Mouse (Mus musculus): ENCODE measurements around the gene Add3. TPM values are rescaled to one million over a fixed set of nuclear protein-coding genes. Genes with fewer than 3 reads are reported as not detected.

Add3 gene
- polyA plus RNA-seq, 1 experiment from 2014 or later: 28.6 TPM

GRCm38 (mm10) chr19:53184911-53185310 is 44.7 kb downstream of the Add3 start:
- DNase-seq (no peak), ATAC-seq (ENCODE audit: low FRiP score, low TSS enrichment) (no peak)
- H3K9ac ChIP-seq (replicated peaks; ENCODE audit: low read length): no peak overlapping the region
- no peaks in the 10 kb centered on the region for H3K36me3 ChIP-seq (ENCODE audit: control insufficient read depth, insufficient read depth, low read length)
- no peak overlapping the region for H3K4me3 ChIP-seq (replicated peaks; ENCODE audit: low read depth, low read length)
- H3K9me3 ChIP-seq (ENCODE audit: control insufficient read depth, low read length): no peaks in the 10 kb centered on the region
- H3K27ac ChIP-seq (replicated peaks; ENCODE audit: low read depth, low read length): no peak overlapping the region
- H3K27me3 ChIP-seq (ENCODE audit: control insufficient read depth, insufficient read depth, low read length): no peaks in the 10 kb centered on the region
- no peak overlapping the region for H3K4me2 ChIP-seq (ENCODE audit: low read length)
- 0 out of 2 replicates have a peak, but pooled peaks cover 4% of the 10 kb centered on the region for H3K4me1 ChIP-seq (ENCODE audit: control insufficient read depth, insufficient read depth, low read length)
- 89% methylated on average over 5 of the region's 5 CpGs for WGBS

- Histone ChIP-seq H3K27ac (replicated peaks; ENCODE audit: low read depth, low read length) (no peak overlapping the region), H3K9me3 (ENCODE audit: control insufficient read depth, low read length) (no peaks in the 10 kb centered on the region), H3K9ac (replicated peaks; ENCODE audit: low read length) (no peak overlapping the region), H3K27me3 (ENCODE audit: control insufficient read depth, insufficient read depth, low read length) (no peaks in the 10 kb centered on the region), H3K36me3 (ENCODE audit: control insufficient read depth, insufficient read depth, low read length) (no peaks in the 10 kb centered on the region), H3K4me1 (ENCODE audit: control insufficient read depth, insufficient read depth, low read length) (0 out of 2 replicates have a peak, but pooled peaks cover 4% of the 10 kb centered on the region), H3K4me3 (replicated peaks; ENCODE audit: low read depth, low read length) (no peak overlapping the region), H3K4me2 (ENCODE audit: low read length) (no peak overlapping the region)
- DNase-seq: no peak
- 64% methylated on average over 8 of the region's 8 CpGs for WGBS
- ATAC-seq (ENCODE audit: low FRiP score, low TSS enrichment): no peak
Measured at GRCm38 (mm10) chr19:53185486-53186134, 45.4 kb downstream of the Add3 start.

- Histone ChIP-seq H3K9ac (replicated peaks; ENCODE audit: low read length) (no peak overlapping the region), H3K4me1 (ENCODE audit: control insufficient read depth, insufficient read depth, low read length) (no peaks in the 10 kb centered on the region), H3K9me3 (ENCODE audit: control insufficient read depth, low read length) (no peaks in the 10 kb centered on the region), H3K4me3 (replicated peaks; ENCODE audit: low read depth, low read length) (no peak overlapping the region), H3K36me3 (ENCODE audit: control insufficient read depth, insufficient read depth, low read length) (no peaks in the 10 kb centered on the region), H3K4me2 (ENCODE audit: low read length) (no peak overlapping the region), H3K27ac (replicated peaks; ENCODE audit: low read depth, low read length) (no peak overlapping the region), H3K27me3 (ENCODE audit: control insufficient read depth, insufficient read depth, low read length) (no peaks in the 10 kb centered on the region)
- 85% methylated on average over 4 of the region's 4 CpGs for whole genome bisulfite sequencing
- ATAC-seq (ENCODE audit: low FRiP score, low TSS enrichment): no peak
- DNase-seq: no peak
Measured at GRCm38 (mm10) chr19:53186456-53186855, 46.2 kb downstream of the Add3 start.

- H3K9ac ChIP-seq (replicated peaks; ENCODE audit: low read length): no peak overlapping the region
- no peak overlapping the region for H3K4me3 ChIP-seq (replicated peaks; ENCODE audit: low read depth, low read length)
- no peaks in the 10 kb centered on the region for H3K36me3 ChIP-seq (ENCODE audit: control insufficient read depth, insufficient read depth, low read length)
- H3K27me3 ChIP-seq (ENCODE audit: control insufficient read depth, insufficient read depth, low read length): no peaks in the 10 kb centered on the region
- no peak overlapping the region for H3K4me2 ChIP-seq (ENCODE audit: low read length)
- ATAC-seq (ENCODE audit: low FRiP score, low TSS enrichment) (no peak), DNase-seq (no peak)
- no peaks in the 10 kb centered on the region for H3K4me1 ChIP-seq (ENCODE audit: control insufficient read depth, insufficient read depth, low read length)
- H3K9me3 ChIP-seq (ENCODE audit: control insufficient read depth, low read length): no peaks in the 10 kb centered on the region
- H3K27ac ChIP-seq (replicated peaks; ENCODE audit: low read depth, low read length): no peak overlapping the region
- 71% methylated on average over 7 of the region's 7 CpGs for WGBS
Measured at GRCm38 (mm10) chr19:53187533-53187932, 47.3 kb downstream of the Add3 start.

- Histone ChIP-seq H3K27ac (replicated peaks; ENCODE audit: low read depth, low read length) (no peak overlapping the region), H3K4me3 (replicated peaks; ENCODE audit: low read depth, low read length) (no peak overlapping the region), H3K4me2 (ENCODE audit: low read length) (no peak overlapping the region), H3K4me1 (ENCODE audit: control insufficient read depth, insufficient read depth, low read length) (no peaks in the 10 kb centered on the region), H3K27me3 (ENCODE audit: control insufficient read depth, insufficient read depth, low read length) (no peaks in the 10 kb centered on the region), H3K9ac (replicated peaks; ENCODE audit: low read length) (no peak overlapping the region), H3K36me3 (ENCODE audit: control insufficient read depth, insufficient read depth, low read length) (no peaks in the 10 kb centered on the region), H3K9me3 (ENCODE audit: control insufficient read depth, low read length) (no peaks in the 10 kb centered on the region)
- ATAC-seq (ENCODE audit: low FRiP score, low TSS enrichment) (no peak), DNase-seq (no peak)
- WGBS: 78% methylated on average over 6 of the region's 6 CpGs
Measured at GRCm38 (mm10) chr19:53188186-53188585, 47.9 kb downstream of the Add3 start.

DNA sequence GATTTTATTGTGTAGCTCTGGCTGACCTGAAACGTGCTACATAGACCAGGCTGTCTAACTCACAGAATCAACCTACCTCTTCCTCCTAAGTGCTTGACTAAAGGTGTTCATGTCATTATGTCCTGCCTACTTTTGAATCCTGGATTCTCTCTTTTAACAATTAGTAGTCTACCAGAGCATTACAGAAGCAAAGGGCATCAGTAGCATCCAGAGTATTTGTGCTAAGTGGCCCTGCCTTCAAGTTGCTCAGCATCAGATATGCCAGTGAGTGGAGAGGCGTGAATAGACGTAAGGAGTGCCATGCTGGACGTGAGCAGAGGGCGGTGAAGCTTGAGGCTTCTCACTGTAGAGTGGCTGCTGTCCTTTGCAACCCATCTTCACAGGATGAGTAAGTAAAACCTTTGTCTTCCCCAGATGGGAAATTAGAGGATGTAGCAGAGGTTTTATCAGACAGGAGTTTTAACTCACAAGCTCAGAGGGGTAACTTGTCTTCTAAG is 48.5 kb downstream of the Add3 start:
- 88% methylated on average over 5 of the region's 5 CpGs for WGBS
- no peaks in the 10 kb centered on the region for H3K36me3 ChIP-seq (ENCODE audit: control insufficient read depth, insufficient read depth, low read length)
- H3K4me3 ChIP-seq (replicated peaks; ENCODE audit: low read depth, low read length): no peak overlapping the region
- H3K9me3 ChIP-seq (ENCODE audit: control insufficient read depth, low read length): no peaks in the 10 kb centered on the region
- H3K27ac ChIP-seq (replicated peaks; ENCODE audit: low read depth, low read length): no peak overlapping the region
- no peaks in the 10 kb centered on the region for H3K4me1 ChIP-seq (ENCODE audit: control insufficient read depth, insufficient read depth, low read length)
- ATAC-seq (ENCODE audit: low FRiP score, low TSS enrichment) (no peak), DNase-seq (no peak)
- no peaks in the 10 kb centered on the region for H3K27me3 ChIP-seq (ENCODE audit: control insufficient read depth, insufficient read depth, low read length)
- H3K4me2 ChIP-seq (ENCODE audit: low read length): no peak overlapping the region
- no peak overlapping the region for H3K9ac ChIP-seq (replicated peaks; ENCODE audit: low read length)

DNA sequence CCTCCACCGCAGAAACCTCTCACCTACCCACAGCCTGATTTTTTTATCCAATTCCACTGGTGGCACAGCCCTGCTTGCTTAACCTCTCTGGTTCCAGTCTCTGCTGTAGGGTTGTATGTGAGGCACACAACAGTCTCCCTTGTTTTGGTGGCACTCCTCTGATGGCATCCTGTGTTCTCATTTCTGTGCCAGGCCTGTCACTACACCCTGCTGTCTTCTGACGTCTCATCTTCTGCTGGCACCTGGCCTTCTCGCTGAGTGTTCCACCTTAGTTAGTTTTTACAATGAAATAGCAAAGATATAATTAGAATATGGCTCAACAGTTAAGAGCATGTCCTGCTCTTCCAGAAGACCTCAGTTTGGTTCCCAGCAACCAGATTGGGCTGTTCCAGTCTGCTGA is 49.5 kb downstream of the Add3 start:
- WGBS: 94% methylated on average over 3 of the region's 3 CpGs
- DNase-seq (no peak), ATAC-seq (ENCODE audit: low FRiP score, low TSS enrichment) (no peak)
- H3K9me3 ChIP-seq (ENCODE audit: control insufficient read depth, low read length): no peaks in the 10 kb centered on the region
- no peak overlapping the region for H3K4me2 ChIP-seq (ENCODE audit: low read length)
- H3K27me3 ChIP-seq (ENCODE audit: control insufficient read depth, insufficient read depth, low read length): no peaks in the 10 kb centered on the region
- no peak overlapping the region for H3K27ac ChIP-seq (replicated peaks; ENCODE audit: low read depth, low read length)
- no peak overlapping the region for H3K9ac ChIP-seq (replicated peaks; ENCODE audit: low read length)
- no peaks in the 10 kb centered on the region for H3K36me3 ChIP-seq (ENCODE audit: control insufficient read depth, insufficient read depth, low read length)
- no peak overlapping the region for H3K4me3 ChIP-seq (replicated peaks; ENCODE audit: low read depth, low read length)
- H3K4me1 ChIP-seq (ENCODE audit: control insufficient read depth, insufficient read depth, low read length): no peaks in the 10 kb centered on the region

GRCm38 (mm10) chr19:53190232-53190631 is 50.0 kb downstream of the Add3 start:
- H3K4me1 ChIP-seq (ENCODE audit: control insufficient read depth, insufficient read depth, low read length): no peaks in the 10 kb centered on the region
- no peaks in the 10 kb centered on the region for H3K36me3 ChIP-seq (ENCODE audit: control insufficient read depth, insufficient read depth, low read length)
- H3K4me3 ChIP-seq (replicated peaks; ENCODE audit: low read depth, low read length): no peak overlapping the region
- H3K9ac ChIP-seq (replicated peaks; ENCODE audit: low read length): no peak overlapping the region
- no peak for ATAC-seq (ENCODE audit: low FRiP score, low TSS enrichment)
- H3K27ac ChIP-seq (replicated peaks; ENCODE audit: low read depth, low read length): no peak overlapping the region
- WGBS: 63% methylated on average over 3 of the region's 3 CpGs
- DNase-seq: no peak
- H3K4me2 ChIP-seq (ENCODE audit: low read length): no peak overlapping the region
- H3K27me3 ChIP-seq (ENCODE audit: control insufficient read depth, insufficient read depth, low read length): no peaks in the 10 kb centered on the region
- H3K9me3 ChIP-seq (ENCODE audit: control insufficient read depth, low read length): no peaks in the 10 kb centered on the region

DNA sequence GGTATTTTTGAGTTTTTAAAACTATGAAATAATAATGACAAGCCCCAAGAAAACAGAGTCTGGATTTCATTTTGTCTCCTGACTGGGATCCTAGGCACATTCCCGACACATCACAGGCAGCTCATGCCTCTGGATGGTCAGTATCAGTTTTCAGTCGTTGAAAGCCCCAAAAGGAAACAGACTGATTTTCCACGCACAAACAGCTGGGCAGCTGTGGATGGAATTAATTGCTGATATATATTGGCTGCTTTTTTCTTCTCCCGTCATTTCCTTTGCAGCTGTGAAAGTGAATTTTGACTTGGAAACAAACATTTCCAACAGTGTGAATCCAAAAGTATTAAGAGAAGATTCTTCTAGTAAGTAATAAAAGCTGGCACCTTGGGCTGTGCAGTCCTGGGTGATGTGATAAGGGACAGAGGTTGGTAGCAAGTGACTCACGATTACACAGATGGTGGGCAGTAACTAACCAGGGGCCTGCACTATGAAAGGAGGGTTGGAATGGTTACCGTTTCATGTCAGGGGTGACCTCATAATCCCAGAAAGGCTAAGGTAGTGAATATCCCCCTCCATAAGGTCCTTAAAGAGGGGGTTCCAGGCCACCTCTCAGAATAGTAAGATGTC is 51.7 kb downstream of the Add3 start:
- H3K36me3 ChIP-seq (ENCODE audit: control insufficient read depth, insufficient read depth, low read length): no peaks in the 10 kb centered on the region
- no peak for DNase-seq
- H3K4me3 ChIP-seq (replicated peaks; ENCODE audit: low read depth, low read length): no peak overlapping the region
- no peaks in the 10 kb centered on the region for H3K9me3 ChIP-seq (ENCODE audit: control insufficient read depth, low read length)
- no peaks in the 10 kb centered on the region for H3K27me3 ChIP-seq (ENCODE audit: control insufficient read depth, insufficient read depth, low read length)
- WGBS: 80% methylated on average over 6 of the region's 6 CpGs
- no peaks in the 10 kb centered on the region for H3K4me1 ChIP-seq (ENCODE audit: control insufficient read depth, insufficient read depth, low read length)
- ATAC-seq (ENCODE audit: low FRiP score, low TSS enrichment): no peak
- H3K4me2 ChIP-seq (ENCODE audit: low read length): no peak overlapping the region
- no peak overlapping the region for H3K27ac ChIP-seq (replicated peaks; ENCODE audit: low read depth, low read length)
- no peak overlapping the region for H3K9ac ChIP-seq (replicated peaks; ENCODE audit: low read length)

Data from midbrain, embryonic 14.5 days (tissue).